Mouse (Mus musculus) skeletal muscle tissue, postnatal 0 days (tissue): Measurements from ENCODE around the gene Dkkl1. TPM values are rescaled to one million over a fixed set of nuclear protein-coding genes. Genes with fewer than 3 reads are reported as not detected.

Source experiments
- microRNA-seq, 2 experiments: library from miRNA; unstranded; fragments of <30 nt; microRNA quantifications; one replicate each; pipeline ENCODE4; 2016
- polyA plus RNA-seq: library from polyadenylated mRNA; unstranded; fragments of >200 nt; fragmentation: Nextera tagmentation; extraction: Ambion mirVana; gene quantifications from 2 replicates; pipeline ENCODE4 v1.2.1, GENCODE M21; 2015

Dkkl1 gene
- 0.23 and 6.5 TPM in 2 replicates for polyA plus RNA-seq

GRCm38 (mm10) chr7:45211851-45212251, at the start of gene Dkkl1:
TSS of gene Dkkl1 (minus strand) at chr7:45212147.

GRCm38 (mm10) chr7:45240633-45241388, 28.9 kb upstream of the Dkkl1 start, which contains the start of gene Slc6a16:
TSS of gene Slc6a16 (plus strand) at chr7:45241085.

GRCm38 (mm10) chr7:45238723-45239496, 27.0 kb upstream of the Dkkl1 start, which contains the start of gene Cd37:
TSS of gene Cd37 (minus strand) at chr7:45239115.

GRCm38 (mm10) chr7:45215673-45216441, 3.9 kb upstream of the Dkkl1 start, which contains the start of gene Tead2:
TSS of gene Tead2 (plus strand) at chr7:45215753.

GRCm38 (mm10) chr7:45204380-45205143, 7.4 kb downstream of the Dkkl1 start, which contains the start of gene Ccdc155:
TSS of gene Ccdc155 (minus strand) at chr7:45204892.

GRCm38 (mm10) chr7:45180896-45181477, 31.0 kb downstream of the Dkkl1 start, which contains the start of gene Pth2:
TSS of gene Pth2 (plus strand) at chr7:45180995.

GRCm38 (mm10) chr7:45179469-45179868, 32.5 kb downstream of the Dkkl1 start, which contains the start of gene Gfy:
TSS of gene Gfy (minus strand) at chr7:45179569.

GRCm38 (mm10) chr7:45163735-45164490, 48.0 kb downstream of the Dkkl1 start, which contains the start of gene Slc17a7:
TSS of gene Slc17a7 (plus strand) at chr7:45163949.

Small RNA genes lying within 50 kb of the gene (microRNA-seq; reads per million reads assigned to microRNA genes)
- gene Mir7055, result 0 reads per million in 2 experiments

Other genes with a start within 250 kb of the Dkkl1 start
- gene Cpt1c, start 237.3 kb downstream of the Dkkl1 start, polyA plus RNA-seq, result 7.1 and 8.2 TPM in 2 replicates
- gene Prmt1, start 225.6 kb downstream of the Dkkl1 start, polyA plus RNA-seq, result 287 and 322 TPM in 2 replicates
- gene Irf3, start 214.5 kb downstream of the Dkkl1 start, polyA plus RNA-seq, result 46.8 and 50.0 TPM in 2 replicates
- gene Bcl2l12, start 213.4 kb downstream of the Dkkl1 start, polyA plus RNA-seq, result 24.3 and 26.6 TPM in 2 replicates
- 19.9 and 21.5 TPM in 2 replicates for gene Scaf1, start 195.8 kb downstream of the Dkkl1 start, polyA plus RNA-seq
- 165 and 172 TPM in 2 replicates for gene Rras, start 194.2 kb downstream of the Dkkl1 start, polyA plus RNA-seq
- gene Prr12, start 159.3 kb downstream of the Dkkl1 start, polyA plus RNA-seq, result 5.4 and 6.6 TPM in 2 replicates
- 44.0 and 45.1 TPM in 2 replicates for gene Nosip, start 149.7 kb downstream of the Dkkl1 start, polyA plus RNA-seq
- gene Prrg2, start 149.5 kb downstream of the Dkkl1 start, polyA plus RNA-seq, result 20.2 and 23.5 TPM in 2 replicates
- gene Rcn3, start 119.9 kb downstream of the Dkkl1 start, polyA plus RNA-seq, result 177 and 263 TPM in 2 replicates
- 95.2 and 152 TPM in 2 replicates for gene Fcgrt, start 108.3 kb downstream of the Dkkl1 start, polyA plus RNA-seq
- gene Rps11, start 87.7 kb downstream of the Dkkl1 start, polyA plus RNA-seq, result 745 and 781 TPM in 2 replicates
- 925 and 1,005 TPM in 2 replicates for gene Rpl13a, start 83.4 kb downstream of the Dkkl1 start, polyA plus RNA-seq
- gene Gm45713, start 75.9 kb downstream of the Dkkl1 start, polyA plus RNA-seq, result 0.52 and 0.86 TPM in 2 replicates
- 1.0 and 2.3 TPM in 2 replicates for gene Flt3l, start 75.7 kb downstream of the Dkkl1 start, polyA plus RNA-seq
- 50.8 and 52.5 TPM in 2 replicates for gene Pih1d1, start 57.8 kb downstream of the Dkkl1 start, polyA plus RNA-seq
- 18.4 and 21.6 TPM in 2 replicates for gene Aldh16a1, start 57.6 kb downstream of the Dkkl1 start, polyA plus RNA-seq
- 0.22 and 0.46 TPM in 2 replicates for gene Slc17a7, start 48.2 kb downstream of the Dkkl1 start, polyA plus RNA-seq
- gene Gfy, start 32.6 kb downstream of the Dkkl1 start, polyA plus RNA-seq, result 0.15 TPM in 1 of 2 replicates, not detected in the other
- gene Pth2, start 31.2 kb downstream of the Dkkl1 start, polyA plus RNA-seq, result not detected in 2 replicates
- gene Ccdc155, start 7.3 kb downstream of the Dkkl1 start, polyA plus RNA-seq, result 1.0 and 2.0 TPM in 2 replicates
- 28.9 and 29.6 TPM in 2 replicates for gene Tead2, start 3.6 kb upstream of the Dkkl1 start, polyA plus RNA-seq
- 3.6 and 5.9 TPM in 2 replicates for gene Cd37, start 27.0 kb upstream of the Dkkl1 start, polyA plus RNA-seq
- not detected in 2 replicates for gene Slc6a16, start 28.9 kb upstream of the Dkkl1 start, polyA plus RNA-seq
- gene Slc6a21, start 65.4 kb upstream of the Dkkl1 start, polyA plus RNA-seq, result not detected in 2 replicates
- gene Trpm4, start 121.6 kb upstream of the Dkkl1 start, polyA plus RNA-seq, result 15.3 and 15.4 TPM in 2 replicates
- 94.0 and 120 TPM in 2 replicates for gene Hrc, start 123.1 kb upstream of the Dkkl1 start, polyA plus RNA-seq
- 3.2 and 4.0 TPM in 2 replicates for gene Ppfia3, start 154.9 kb upstream of the Dkkl1 start, polyA plus RNA-seq
- gene Lin7b, start 158.4 kb upstream of the Dkkl1 start, polyA plus RNA-seq, result 1.5 and 2.0 TPM in 2 replicates
- 64.7 and 74.9 TPM in 2 replicates for gene Snrnp70, start 183.6 kb upstream of the Dkkl1 start, polyA plus RNA-seq
- gene Kcna7, start 193.5 kb upstream of the Dkkl1 start, polyA plus RNA-seq, result 3.5 and 4.7 TPM in 2 replicates
- gene Ntf5, start 201.5 kb upstream of the Dkkl1 start, polyA plus RNA-seq, result 0.09 and 0.17 TPM in 2 replicates
- not detected in 2 replicates for gene Lhb, start 208.7 kb upstream of the Dkkl1 start, polyA plus RNA-seq
- 90.8 and 92.1 TPM in 2 replicates for gene Gys1, start 222.7 kb upstream of the Dkkl1 start, polyA plus RNA-seq
- gene Ruvbl2, start 225.9 kb upstream of the Dkkl1 start, polyA plus RNA-seq, result 31.4 and 35.8 TPM in 2 replicates
- gene Ftl1, start 247.7 kb upstream of the Dkkl1 start, polyA plus RNA-seq, result 2,280 and 2,838 TPM in 2 replicates